Mouse (Mus musculus): ENCODE results near the gene Fancd2os.

Gene Fancd2os

DNA sequence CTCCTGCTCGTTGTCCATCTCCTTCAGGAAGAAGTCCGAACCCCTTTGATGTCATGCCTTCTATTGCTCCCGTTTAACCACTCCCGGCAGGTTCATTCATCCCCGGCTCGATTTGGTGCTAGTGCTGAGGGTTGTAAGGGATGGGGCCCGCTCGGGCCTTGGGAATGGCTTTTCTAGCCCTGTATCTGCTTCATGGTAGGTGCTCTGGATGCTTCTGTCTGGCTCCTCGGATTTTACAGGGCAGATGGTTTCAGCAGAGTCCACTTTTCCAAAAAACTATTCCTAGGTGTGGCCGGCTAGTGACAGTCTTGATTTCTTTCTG lies 4.7 kb upstream of the Fancd2os start:
- in situ Hi-C loops (cut with MboI, MseI): no loop called here

DNA sequence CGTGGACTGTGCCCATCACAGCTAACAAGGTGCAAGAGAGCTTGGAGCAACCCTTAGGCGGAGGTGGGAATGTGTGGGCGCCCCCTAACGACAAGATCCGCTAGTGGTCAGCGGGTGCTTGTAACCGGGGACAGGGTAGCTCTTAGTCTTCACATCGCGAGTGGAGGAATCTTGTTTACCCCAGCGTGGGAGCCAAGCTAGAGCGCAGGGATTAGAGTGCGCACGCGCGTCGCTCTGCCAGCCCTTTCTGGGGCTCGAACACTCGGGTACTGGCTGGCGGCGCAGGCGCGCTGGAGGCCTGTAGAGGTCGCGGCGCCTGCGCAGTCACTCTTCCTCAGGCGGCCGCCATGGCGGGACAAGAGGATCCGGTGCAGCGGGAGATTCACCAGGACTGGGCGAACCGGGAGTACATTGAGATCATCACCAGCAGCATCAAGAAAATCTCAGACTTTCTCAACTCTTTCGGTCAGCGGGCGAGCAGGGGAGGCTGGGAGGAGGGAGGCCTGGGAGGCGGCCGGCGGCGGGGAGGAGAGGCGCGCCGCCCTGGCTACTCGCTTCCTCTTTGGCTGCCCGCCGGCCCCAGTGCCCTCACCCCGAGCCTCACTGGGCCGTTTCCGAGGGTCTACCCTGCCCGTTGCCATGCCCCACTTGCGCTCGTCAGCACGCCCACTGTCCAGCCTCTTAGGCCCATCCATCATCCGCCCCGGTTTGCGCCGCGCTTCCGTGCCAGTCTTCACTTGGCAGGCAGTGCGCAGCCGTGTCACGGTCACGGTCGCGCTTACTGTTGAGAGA lies 4.1 kb upstream of the Fancd2os start, which contains the start of gene Brk1:
TSS of gene Brk1 (plus strand) at position 341 of the 792 bp plus-strand sequence.
- in situ Hi-C loops (cut with MboI, MseI): no loop called here

GRCm38 (mm10) chr6:113603993-113604392 lies 3.5 kb upstream of the Fancd2os start:
- in situ Hi-C loops (cut with MboI, MseI): no loop called here

DNA sequence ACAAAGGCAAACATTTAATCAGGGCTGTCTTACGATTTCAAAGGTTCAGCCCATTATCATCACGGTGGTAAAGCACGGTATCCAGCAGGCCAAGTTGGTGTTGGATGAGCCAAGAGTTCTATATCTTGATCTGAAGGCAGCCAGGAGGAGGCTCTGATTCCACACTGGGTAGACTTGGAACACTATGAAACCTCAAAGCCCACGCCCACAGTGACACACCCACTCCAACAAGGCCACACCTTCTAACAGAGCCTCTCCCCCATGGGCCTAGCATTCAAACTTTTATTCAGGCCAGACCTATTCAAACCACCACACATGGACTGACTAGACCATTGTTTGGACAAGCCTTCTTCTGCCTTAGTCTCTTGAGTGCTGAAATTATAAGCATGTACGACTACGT lies 2.3 kb upstream of the Fancd2os start:
- in situ Hi-C loops (cut with MboI, MseI): no loop called here

- in situ Hi-C loops (cut with MboI, MseI): no loop called here
Measured at GRCm38 (mm10) chr6:113599833-113600232, 682 bp downstream of the Fancd2os start.

DNA sequence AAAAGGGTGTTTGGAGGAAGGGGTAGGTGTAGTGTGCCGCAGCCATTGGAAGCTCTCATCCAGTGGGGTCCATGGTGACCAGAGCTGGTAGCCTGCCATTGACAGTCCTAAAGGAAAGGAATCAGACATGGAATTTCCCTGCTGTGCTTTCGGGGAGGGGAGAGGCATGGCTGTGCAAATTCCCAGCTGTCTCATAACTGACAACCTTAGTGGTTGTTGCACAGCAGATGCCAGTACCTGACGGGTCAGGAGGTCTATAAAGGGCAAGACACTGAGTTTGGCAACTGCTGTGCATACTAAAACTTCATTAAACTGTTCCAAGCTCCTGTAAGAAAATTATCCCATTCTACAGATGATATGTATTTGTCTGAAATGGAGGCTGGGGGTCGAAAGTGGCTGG lies 2.6 kb downstream of the Fancd2os start:
- in situ Hi-C loops (cut with MboI, MseI): no loop called here

DNA sequence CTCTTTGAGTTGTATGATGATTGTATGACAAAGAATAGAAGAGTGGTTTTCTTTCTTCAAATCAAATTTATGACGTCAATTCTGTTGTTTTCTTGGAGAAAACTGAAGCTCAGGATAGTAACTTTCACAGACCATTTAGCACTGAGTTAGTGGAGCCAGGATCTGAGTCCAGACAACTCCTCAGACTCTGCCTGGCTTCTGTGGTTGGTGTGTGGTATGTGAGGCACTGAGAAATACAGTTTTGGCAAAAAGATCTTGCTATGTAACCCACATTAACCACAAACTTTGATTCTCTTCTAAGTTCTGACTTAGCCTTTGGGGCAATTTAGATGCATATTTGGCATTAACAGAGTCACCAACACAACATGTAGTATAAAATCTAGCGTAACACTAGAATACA lies 7.9 kb downstream of the Fancd2os start:
- in situ Hi-C loops (cut with MboI, MseI): no loop called here

DNA sequence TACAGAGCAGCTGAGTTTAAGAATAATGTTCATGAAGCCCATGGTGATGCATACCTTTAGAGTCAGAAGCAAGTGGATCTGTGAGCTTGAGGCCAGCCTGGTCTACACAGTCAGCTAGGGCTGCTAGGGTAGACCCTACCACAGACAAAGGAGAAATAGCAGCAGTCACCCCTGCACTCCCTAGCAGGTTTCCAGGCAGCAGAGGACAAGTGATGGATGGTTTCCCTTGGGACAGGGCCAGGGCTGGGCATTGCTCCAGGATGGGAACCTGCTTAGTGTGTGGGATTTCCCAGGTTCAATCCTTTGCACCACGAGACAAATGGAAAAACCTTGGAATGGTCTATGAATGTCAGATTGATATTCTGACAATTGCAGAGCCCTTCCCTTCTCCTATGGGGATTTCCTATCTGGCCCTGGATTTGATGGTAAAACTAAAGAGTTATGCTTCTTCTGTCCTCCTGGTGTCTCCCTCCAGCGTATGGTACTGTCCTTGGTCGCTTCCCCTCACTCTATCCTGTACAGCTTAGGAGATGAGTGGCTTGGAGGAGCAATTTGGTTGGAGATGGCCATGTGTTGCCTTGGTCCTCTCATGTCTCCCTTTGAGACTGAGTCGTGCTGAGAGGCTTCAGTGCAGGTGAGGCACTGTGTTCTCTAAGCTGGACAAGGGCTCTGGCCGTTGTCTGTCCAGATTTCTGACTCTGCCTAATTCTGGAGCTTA lies 13.9 kb downstream of the Fancd2os start:
- in situ Hi-C loops (cut with MboI, MseI): no loop called here

- in situ Hi-C loops (cut with MboI, MseI): no loop called here
Measured at GRCm38 (mm10) chr6:113585065-113585464, 15.4 kb downstream of the Fancd2os start.

DNA sequence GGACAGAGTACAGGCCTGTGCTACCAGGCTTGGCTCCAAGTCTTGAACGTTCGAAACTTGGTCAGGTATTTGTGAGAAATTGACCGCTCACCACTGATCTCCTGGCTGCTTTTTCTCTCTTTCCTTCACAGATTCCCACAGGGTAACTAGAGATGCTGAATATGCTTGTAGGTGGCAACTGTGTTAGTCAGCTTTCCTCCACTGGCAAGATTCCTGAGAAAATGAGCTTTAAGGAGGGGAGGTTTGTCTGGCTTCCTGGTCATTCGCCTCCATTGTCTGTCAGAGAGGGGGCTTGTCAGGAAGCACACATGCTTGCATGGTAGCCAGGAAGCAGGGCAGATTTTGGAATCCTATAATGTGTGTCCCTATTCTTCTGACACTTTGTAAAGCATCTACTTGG lies 17.5 kb downstream of the Fancd2os start:
- in situ Hi-C loops (cut with MboI, MseI): no loop called here

- in situ Hi-C loops (cut with MboI, MseI): no loop called here
Measured at GRCm38 (mm10) chr6:113579306-113579705, 21.2 kb downstream of the Fancd2os start.

GRCm38 (mm10) chr6:113576044-113576443 lies 24.5 kb downstream of the Fancd2os start:
- in situ Hi-C loops (cut with MboI, MseI): no loop called here

DNA sequence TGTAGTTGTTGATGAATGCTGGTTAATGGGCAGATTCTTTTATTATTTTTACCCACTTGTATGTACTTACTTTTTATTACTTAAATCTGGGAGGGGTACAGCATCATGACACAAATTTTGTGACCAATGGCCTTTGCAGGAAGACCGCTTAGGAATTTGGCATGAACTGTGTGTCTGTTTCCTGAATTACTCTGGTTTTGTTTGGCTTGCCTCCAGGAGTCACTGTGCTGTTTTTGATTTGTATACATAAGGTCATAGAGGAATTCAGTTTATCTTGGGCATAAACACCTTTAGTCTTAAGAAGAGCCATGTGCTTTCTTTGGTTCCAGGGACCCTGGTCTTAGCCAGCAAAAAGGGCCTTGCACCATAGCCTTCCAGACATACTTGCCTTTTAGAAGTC lies 36.0 kb downstream of the Fancd2os start:
- in situ Hi-C loops (cut with MboI, MseI): loop anchor here (25.0 kb wide), 1 partner anchor 427 kb away; no protein-coding TSS in a partner anchor

GRCm38 (mm10) chr6:113559736-113560135 lies 40.8 kb downstream of the Fancd2os start:
- in situ Hi-C loops (cut with MboI, MseI): loop anchor here (25.0 kb wide), 1 partner anchor 422 kb away; no protein-coding TSS in a partner anchor

Data from regulatory T cell (primary cell).